In the genomic region with DNA sequence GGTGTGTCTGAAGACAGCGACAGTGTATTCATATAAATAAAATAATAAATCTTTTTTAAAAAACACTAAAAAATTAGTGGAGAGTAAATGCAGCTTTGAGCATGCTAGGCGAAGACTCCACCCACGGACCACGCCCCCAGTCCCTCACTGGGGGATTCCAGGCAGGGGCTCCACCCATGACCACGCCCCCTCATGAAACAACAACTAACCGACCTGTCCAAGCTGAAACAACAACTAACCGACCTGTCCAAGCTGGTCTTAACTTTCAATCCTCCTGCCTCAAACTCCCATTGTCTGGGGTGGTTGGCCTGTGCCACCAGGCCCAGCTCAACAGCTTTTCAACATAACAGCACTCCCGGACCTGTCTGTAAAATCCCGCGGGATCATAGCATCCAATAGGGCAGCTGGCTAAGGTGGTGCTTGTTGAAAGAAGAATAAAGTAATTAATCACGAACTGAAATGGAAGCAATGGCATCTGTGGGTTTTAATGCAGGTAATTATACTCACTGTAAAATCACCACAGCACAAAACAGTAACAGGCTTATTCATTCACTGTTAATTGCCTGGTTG, we compare ENCODE assay signal across 11 mouse cellular contexts. TPM values are rescaled to one million over a fixed set of nuclear protein-coding genes. Genes with fewer than 3 reads are reported as not detected.
DNase-seq lines count a peak whose midpoint lies in the region; ATAC-seq and TF ChIP-seq lines count a peak whose summit lies in the region.
"Had no signal": no experiment of that assay in that cellular context is flagged by ENCODE, and none has a peak within 500 bp of the region (broad histone marks: within the 10 kb centered on the region; RNA-seq: fewer than 3 reads in every experiment).

No protein-coding gene starts in this region.

- peaks cover 2% of the 10 kb centered on the region; the same call in 1 of the 2 replicates for H3K27me3 ChIP-seq in liver, embryonic 11.5 days (replicated peaks; ENCODE audit: control insufficient read depth, insufficient read depth, low read length)
- no peaks in the 10 kb centered on the region for H3K27me3 ChIP-seq in thymus, adult 2 months (ENCODE audit: control insufficient read depth, insufficient read depth, low read length)

- no peak for TF ChIP-seq POLR2A in thymus, adult 2 months (IDR thresholded peaks at IDR 0.05; ENCODE audit: control insufficient read depth, extremely low read depth, insufficient read depth, low read length, poor library complexity)

- peak overlapping the region; percentile 20; the same call in 1 of the 2 replicates for H3K4me3 ChIP-seq in liver, embryonic 11.5 days (ENCODE audit: low read depth, low read length)
- no peak overlapping the region for H3K4me3 ChIP-seq in thymus, adult 2 months (ENCODE audit: control insufficient read depth, insufficient read depth, low read length)

- H3K27ac ChIP-seq in liver, embryonic 11.5 days (ENCODE audit: low read depth, low read length), result no peak overlapping the region
- no peak overlapping the region for H3K27ac ChIP-seq in thymus, adult 2 months (ENCODE audit: control insufficient read depth, insufficient read depth, low read length)

- H3K4me2 ChIP-seq in liver, embryonic 11.5 days, result peak overlapping the region; percentile 44

- 29% methylated on average over 11 of the region's 11 CpGs for WGBS in liver, embryonic 11.5 days
- 72% methylated on average over 11 of the region's 11 CpGs for WGBS in thymus, adult 2 months

- H3K36me3 ChIP-seq in liver, embryonic 11.5 days (ENCODE audit: control insufficient read depth, insufficient read depth, low read length), result no peaks in the 10 kb centered on the region
- H3K36me3 ChIP-seq in thymus, adult 2 months (ENCODE audit: control insufficient read depth, insufficient read depth, low read length), result no peaks in the 10 kb centered on the region

- ATAC-seq in liver, embryonic 11.5 days (replicated peaks; ENCODE audit: low FRiP score), result peak; percentile 70

- H3K4me1 ChIP-seq in liver, embryonic 11.5 days (replicated peaks; ENCODE audit: control insufficient read depth, insufficient read depth, low read length), result 0 out of 2 replicates have a peak, but pooled peaks cover 3% of the 10 kb centered on the region
- peaks cover 17% of the 10 kb centered on the region for H3K4me1 ChIP-seq in thymus, adult 2 months (replicated peaks; ENCODE audit: control insufficient read depth, insufficient read depth, low read length)

- peak overlapping the region; percentile 18; the same call in 1 of the 2 replicates for H3K9ac ChIP-seq in liver, embryonic 11.5 days (ENCODE audit: low read depth, low read length)

- TF ChIP-seq CTCF in thymus, adult 2 months (IDR thresholded peaks at IDR 0.05; ENCODE audit: borderline replicate concordance, control insufficient read depth, extremely low read depth, insufficient read depth, low read length, poor library complexity), result no peak

- DNase-seq in embryo, embryonic 11 days, result peak; percentile 38
- DNase-seq in embryo, embryonic 10 days (ENCODE audit: low spot score), result no peak
- peak; percentile 67 for DNase-seq in urinary bladder, postnatal 14 days (ENCODE audit: low spot score)
- no peak for DNase-seq in urinary bladder, postnatal 10 days (ENCODE audit: low spot score)
- no peak for DNase-seq in liver, embryonic 11.5 days (ENCODE audit: low spot score)
- peak; percentile 36 to 59 for DNase-seq in urinary bladder, postnatal 36 days (ENCODE audit: low spot score in 2 of 2)
- no peak for DNase-seq in cerebellum, adult 9-11 months
- DNase-seq in thymus, adult 2 months, result no peak
- DNase-seq: cerebellum, adult 9-10 months; heart, postnatal 14 days had no signal

- no peaks in the 10 kb centered on the region for H3K9me3 ChIP-seq in liver, embryonic 11.5 days (ENCODE audit: control insufficient read depth, low read length)

RNA-seq across cellular contexts. Expression of a gene that starts 12.7 kb away (rescaled TPM):
- 9.0 and 9.5 TPM in 2 replicates for polyA plus RNA-seq in liver, embryonic 11.5 days (2014; fragmentation: Nextera tagmentation; extraction: Ambion mirVana)
- polyA plus RNA-seq in thymus, adult 2 months (2012; rRNA removed), result 31.3 and 44.2 TPM in 2 replicates

RNA-seq across cellular contexts. Expression of a gene that starts 48.1 kb away (rescaled TPM):
- 1.6 and 1.8 TPM in 2 replicates for polyA plus RNA-seq in liver, embryonic 11.5 days (2014; fragmentation: Nextera tagmentation; extraction: Ambion mirVana)
- polyA plus RNA-seq in thymus, adult 2 months (2012; rRNA removed), result 4.1 and 4.5 TPM in 2 replicates

RNA-seq across cellular contexts. Expression of a gene that starts 53.6 kb away (rescaled TPM):
- 34.5 and 36.9 TPM in 2 replicates for polyA plus RNA-seq in liver, embryonic 11.5 days (2014; fragmentation: Nextera tagmentation; extraction: Ambion mirVana)
- 142 and 157 TPM in 2 replicates for polyA plus RNA-seq in thymus, adult 2 months (2012; rRNA removed)

RNA-seq across cellular contexts. Expression of a gene that starts 56.1 kb away (rescaled TPM):
- polyA plus RNA-seq in liver, embryonic 11.5 days (2014; fragmentation: Nextera tagmentation; extraction: Ambion mirVana), result not detected in 2 replicates
- polyA plus RNA-seq in thymus, adult 2 months (2012; rRNA removed), result 0.11 TPM in 1 of 2 replicates, not detected in the other
- polyA plus RNA-seq: C2C12 had no signal

RNA-seq across cellular contexts. Expression of a gene that starts 57.1 kb away (rescaled TPM):
- polyA plus RNA-seq in liver, embryonic 11.5 days (2014; fragmentation: Nextera tagmentation; extraction: Ambion mirVana), result 0.26 TPM in 2 replicates
- 0.10 and 0.19 TPM in 2 replicates for polyA plus RNA-seq in thymus, adult 2 months (2012; rRNA removed)

Comparison
In these comparisons a context has a peak if more than half of its experiments do, and no peak if none do; other contexts are left out.
1. DNase-seq: peak in embryo, embryonic 11 days (single experiment), urinary bladder, postnatal 14 days (single experiment) and urinary bladder, postnatal 36 days (2 of 2); none in embryo, embryonic 10 days (single experiment), urinary bladder, postnatal 10 days (single experiment), liver, embryonic 11.5 days (single experiment), cerebellum, adult 9-11 months (single experiment) and thymus, adult 2 months (single experiment).